Mouse (Mus musculus) cerebellum, adult 2 months (tissue): ENCODE data around the gene Mapk7. TPM values are rescaled to one million over a fixed set of nuclear protein-coding genes. Genes with fewer than 3 reads are reported as not detected.

Experiments used
- DNase-seq, 2 experiments: peaks; one replicate each; pipeline ENCODE4 v3.0.0; 2021
- H3K27ac ChIP-seq: fragments of 200-500 bp; 2 replicates; pipeline ENCODE4 v1.5.1; 2012; ENCODE audit warnings: low read length, control low read depth, inconsistent platforms; ENCODE audit not compliant: insufficient read depth
- H3K27me3 ChIP-seq: fragments of 200-500 bp; 2 replicates; pipeline ENCODE4 v1.6.1; 2012; ENCODE audit warnings: inconsistent platforms, mild to moderate bottlenecking, low read length, moderate library complexity; ENCODE audit not compliant: control insufficient read depth, insufficient read depth
- H3K4me1 ChIP-seq: fragments of 200-500 bp; 2 replicates; pipeline ENCODE4 v1.6.1; 2011; ENCODE audit warnings: low read length; ENCODE audit not compliant: control insufficient read depth, insufficient read depth
- H3K4me3 ChIP-seq: fragments of 200-500 bp; replicated peaks from 2 replicates; pipeline ENCODE3; 2011; ENCODE audit warnings: mild to moderate bottlenecking, low read depth, low read length, control low read depth; ENCODE audit not compliant: insufficient read depth
- CTCF ChIP-seq: fragments of 200-500 bp; IDR thresholded peaks from 2 replicates; pipeline ENCODE4 v1.5.1; 2011; ENCODE audit warnings: low read depth, mild to moderate bottlenecking, control low read depth, low read length, moderate library complexity, borderline replicate concordance; ENCODE audit not compliant: insufficient read depth
- POLR2A ChIP-seq: fragments of 200-500 bp; IDR thresholded peaks from 2 replicates; pipeline ENCODE4 v1.6.1; 2011; ENCODE audit warnings: low read length, control low read depth, borderline replicate concordance; ENCODE audit not compliant: insufficient read depth
- WGBS: fragments of 180-500 bp; shearing (Covaris S2); methylation state at CpG from one replicate; pipeline ENCODE4 v1.1.7; 2018; 5-methylcytosine and 5-hydroxymethylcytosine counted together
- polyA plus RNA-seq: library from polyadenylated mRNA; depleted of rRNA; stranded (reverse); fragments of >200 nt; gene quantifications from 2 replicates; pipeline ENCODE4 v1.2.3, GENCODE M21; 2012

The Mapk7 gene
- polyA plus RNA-seq, 1 experiment: 47.8 TPM

- no peaks in the 10 kb centered on the region for H3K27me3 ChIP-seq
- TF ChIP-seq CTCF (no peak), POLR2A (no peak)
- DNase-seq: no peak
- H3K4me3 ChIP-seq: no peak overlapping the region
- H3K4me1 ChIP-seq: peaks cover 1% of the 10 kb centered on the region
- WGBS: 83% methylated on average over 6 of the region's 6 CpGs
- no peak overlapping the region for H3K27ac ChIP-seq
Measured at GRCm38 (mm10) chr11:61498736-61499504, 4.7 kb upstream of the Mapk7 start.

GRCm38 (mm10) chr11:61497490-61497889, 3.3 kb upstream of the Mapk7 start:
- H3K27me3 ChIP-seq: no peaks in the 10 kb centered on the region
- DNase-seq: no peak
- H3K27ac ChIP-seq: no peak overlapping the region
- 90% methylated on average over 1 of the region's 1 CpGs for WGBS
- TF ChIP-seq CTCF: no peak
- H3K4me3 ChIP-seq: no peak overlapping the region
- peaks cover 6% of the 10 kb centered on the region; the same call in 1 of the 2 replicates for H3K4me1 ChIP-seq

- Histone ChIP-seq H3K27me3 (no peaks in the 10 kb centered on the region), H3K27ac (no peak overlapping the region), H3K4me3 (no peak overlapping the region), H3K4me1 (peaks cover 13% of the 10 kb centered on the region; the same call in 1 of the 2 replicates)
- no peak for DNase-seq
- TF ChIP-seq POLR2A (no peak), CTCF (no peak)
- WGBS: 76% methylated on average over 2 of the region's 2 CpGs
Measured at GRCm38 (mm10) chr11:61495528-61495927, 1.3 kb upstream of the Mapk7 start.

GRCm38 (mm10) chr11:61493525-61494128, 579 bp downstream of the Mapk7 start:
- TF ChIP-seq POLR2A (no peak), CTCF (no peak)
- peak overlapping the region; percentile 94 for H3K4me3 ChIP-seq
- H3K27me3 ChIP-seq: no peaks in the 10 kb centered on the region
- peaks cover 27% of the 10 kb centered on the region for H3K4me1 ChIP-seq
- WGBS: under 1% methylated on average over 50 of the region's 50 CpGs
- peak in 1 of 2 experiments; percentile 64 for DNase-seq
- H3K27ac ChIP-seq: peak overlapping the region; percentile 17

GRCm38 (mm10) chr11:61492749-61493401, 1.3 kb downstream of the Mapk7 start:
- H3K4me3 ChIP-seq: peak overlapping the region; percentile 94
- no peak for TF ChIP-seq POLR2A
- TF ChIP-seq CTCF: no peak
- H3K27ac ChIP-seq: 0 out of 2 replicates have a peak overlapping the region, but pooled peaks have one; percentile 17
- H3K4me1 ChIP-seq: peaks cover 28% of the 10 kb centered on the region
- H3K27me3 ChIP-seq: no peaks in the 10 kb centered on the region
- WGBS: 35% methylated on average over 12 of the region's 12 CpGs
- no peak for DNase-seq

- Histone ChIP-seq H3K4me3 (no peak overlapping the region), H3K27ac (no peak overlapping the region), H3K4me1 (peaks cover 42% of the 10 kb centered on the region), H3K27me3 (no peaks in the 10 kb centered on the region)
- 68% methylated on average over 22 of the region's 22 CpGs for WGBS
- no peak for DNase-seq
- TF ChIP-seq CTCF (no peak), POLR2A (no peak)
Measured at GRCm38 (mm10) chr11:61490944-61491520, 3.2 kb downstream of the Mapk7 start.

GRCm38 (mm10) chr11:61489874-61490273, 4.3 kb downstream of the Mapk7 start:
- H3K4me1 ChIP-seq: peaks cover 51% of the 10 kb centered on the region

More at GRCm38 (mm10) chr11:61489874-61490273, 4.3 kb downstream of the Mapk7 start:
- Histone ChIP-seq H3K27ac (no peak overlapping the region), H3K27me3 (no peaks in the 10 kb centered on the region), H3K4me3 (no peak overlapping the region)
- TF ChIP-seq CTCF (no peak), POLR2A (no peak)
- DNase-seq: no peak
- 55% methylated on average over 8 of the region's 8 CpGs for whole genome bisulfite sequencing
